Mouse (Mus musculus) stomach, postnatal 0 days (tissue): Measurements from ENCODE around the gene Fyn. TPM values are rescaled to one million over a fixed set of nuclear protein-coding genes. Genes with fewer than 3 reads are reported as not detected.

Experiments
- ATAC-seq: fragments of 200-750 bp; cut with Nextera tagmentation; 2 replicates; pipeline ENCODE4 v1.8.0; 2017; ENCODE audit not compliant: low FRiP score, low TSS enrichment
- DNase-seq: peaks from one replicate; pipeline ENCODE4 v3.0.0-alpha.2; 2016; ENCODE audit warnings: low spot score
- H3K27ac ChIP-seq: fragments of 300-500 bp; sonication (generic); replicated peaks from 2 replicates; pipeline ENCODE4 v1.5.1; 2014; ENCODE audit warnings: mild to moderate bottlenecking, control low read depth
- H3K27me3 ChIP-seq: fragments of 300-500 bp; sonication (generic); 2 replicates; pipeline ENCODE4 v1.6.1; 2014; ENCODE audit warnings: low read length; ENCODE audit not compliant: control insufficient read depth, insufficient read depth
- H3K36me3 ChIP-seq: fragments of 300-500 bp; sonication (generic); 2 replicates; pipeline ENCODE4 v1.6.1; 2014; ENCODE audit warnings: low read length, mixed read lengths; ENCODE audit not compliant: control insufficient read depth, insufficient read depth
- H3K4me1 ChIP-seq: fragments of 300-500 bp; sonication (generic); replicated peaks from 2 replicates; pipeline ENCODE4 v1.6.1; 2014; ENCODE audit warnings: antibody characterized with exemption; ENCODE audit not compliant: control insufficient read depth, insufficient read depth
- H3K4me2 ChIP-seq: fragments of 300-500 bp; sonication (generic); replicated peaks from 2 replicates; pipeline ENCODE4 v1.6.1; 2014; ENCODE audit warnings: low read depth, mild to moderate bottlenecking, control low read depth, moderate library complexity
- H3K4me3 ChIP-seq: fragments of 300-500 bp; sonication (generic); 2 replicates; pipeline ENCODE4 v1.5.1; 2014; ENCODE audit warnings: low read depth, low read length, control low read depth
- H3K9ac ChIP-seq: fragments of 300-500 bp; sonication (generic); 2 replicates; pipeline ENCODE4 v1.6.1; 2014; ENCODE audit warnings: mild to moderate bottlenecking, low read length, control low read depth, mixed read lengths
- H3K9me3 ChIP-seq: fragments of 300-500 bp; sonication (generic); 2 replicates; pipeline ENCODE4 v1.6.1; 2016; ENCODE audit warnings: low read length; ENCODE audit not compliant: control insufficient read depth
- CTCF ChIP-seq: IDR thresholded peaks from 2 replicates; pipeline ENCODE4 v1.5.1; 2016; ENCODE audit warnings: antibody characterized with exemption, low read depth, mild to moderate bottlenecking, moderate library complexity
- EP300 ChIP-seq: optimal IDR thresholded peaks from 2 replicates; pipeline ENCODE3; 2016; ENCODE audit warnings: antibody characterized with exemption
- whole genome bisulfite sequencing: fragments of 180-500 bp; shearing (Covaris S2); extraction: QIAGEN DNeasy Blood & Tissue Kit; methylation state at CpG from one replicate; pipeline ENCODE4 v1.1.7; 2014; 5-methylcytosine and 5-hydroxymethylcytosine counted together
- polyA plus RNA-seq: library from polyadenylated mRNA; unstranded; fragments of >200 nt; fragmentation: Nextera tagmentation; extraction: Ambion mirVana; gene quantifications from 2 replicates; pipeline ENCODE4 v1.2.1, GENCODE M21; 2015

Fyn gene
- polyA plus RNA-seq, 1 experiment from 2014 or later, result 12.5 TPM

DNA sequence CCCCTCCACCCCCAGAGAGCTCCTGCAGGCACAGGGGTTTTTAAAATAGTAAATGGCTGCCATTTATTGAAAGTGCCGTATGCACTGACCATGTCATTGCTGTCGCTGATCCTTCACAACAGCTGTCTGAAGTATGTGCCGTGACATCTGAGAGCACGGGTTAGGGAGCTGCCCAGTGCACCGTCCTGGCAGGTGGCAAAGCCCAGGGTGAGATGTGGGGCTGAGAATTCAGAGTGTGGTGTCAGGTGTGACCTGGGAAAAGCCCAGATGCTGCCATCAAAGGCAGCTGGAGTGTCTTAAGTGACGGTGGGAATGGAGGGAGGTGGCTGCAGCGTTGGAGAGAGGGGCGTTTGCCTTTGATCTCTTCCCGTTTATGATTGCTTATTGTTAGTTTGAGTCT, 148.7 kb downstream of the Fyn start:
- DNase-seq (no peak), ATAC-seq (no peak)
- no peak overlapping the region for H3K4me3 ChIP-seq
- no peaks in the 10 kb centered on the region for H3K27me3 ChIP-seq
- no peaks in the 10 kb centered on the region for H3K4me1 ChIP-seq
- H3K9ac ChIP-seq, result no peak overlapping the region
- H3K27ac ChIP-seq, result no peak overlapping the region
- no peak overlapping the region for H3K4me2 ChIP-seq
- TF ChIP-seq CTCF, result no peak
- TF ChIP-seq EP300, result no peak
- no peaks in the 10 kb centered on the region for H3K9me3 ChIP-seq
- H3K36me3 ChIP-seq, result no peaks in the 10 kb centered on the region
- WGBS, result 69% methylated on average over 9 of the region's 9 CpGs

DNA sequence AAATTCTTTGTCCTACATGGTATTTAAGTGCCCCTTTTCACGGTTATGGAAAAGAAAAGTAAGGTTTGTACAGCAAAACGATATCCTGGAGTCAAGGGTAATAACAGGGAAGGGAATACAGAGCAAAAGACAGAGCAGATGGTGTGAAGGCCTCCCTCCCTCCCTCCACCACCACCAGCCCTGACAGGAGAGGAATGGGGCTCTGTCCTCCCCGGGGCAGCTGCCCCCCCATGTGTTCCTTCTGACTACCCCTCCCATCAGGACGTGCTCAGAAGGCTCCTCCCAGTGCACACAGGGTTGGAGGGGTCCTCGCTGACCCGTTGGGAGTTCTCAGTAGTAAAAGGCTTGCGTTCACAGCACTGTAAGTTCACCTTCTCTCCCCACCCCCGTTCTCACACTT, 149.6 kb downstream of the Fyn start:
- no peak overlapping the region for H3K9ac ChIP-seq

DNA sequence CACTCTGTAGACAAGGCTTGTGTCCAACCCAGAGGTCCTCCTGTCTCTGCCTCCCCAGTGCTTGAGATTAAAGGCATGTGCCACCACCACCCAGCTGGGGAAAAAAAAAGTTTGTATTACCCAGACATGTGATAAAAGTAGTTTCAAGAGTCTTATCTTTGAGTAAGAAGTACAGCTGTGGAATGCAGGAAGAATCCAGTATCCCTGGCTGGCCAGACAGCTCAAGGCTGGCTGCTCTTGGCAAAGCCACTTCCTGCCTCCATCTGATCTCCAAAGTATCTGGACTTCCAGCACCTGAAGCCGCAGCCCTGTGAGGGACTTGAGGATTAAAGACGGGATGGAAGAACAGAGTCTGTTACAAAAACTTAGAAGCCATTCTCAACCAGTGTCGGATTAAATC, 150.2 kb downstream of the Fyn start:
- 76% methylated on average over 3 of the region's 3 CpGs for WGBS
- Histone ChIP-seq H3K9ac (no peak overlapping the region), H3K27me3 (no peaks in the 10 kb centered on the region), H3K27ac (no peak overlapping the region), H3K9me3 (no peaks in the 10 kb centered on the region), H3K36me3 (no peaks in the 10 kb centered on the region), H3K4me1 (no peaks in the 10 kb centered on the region), H3K4me2 (no peak overlapping the region), H3K4me3 (no peak overlapping the region)
- DNase-seq (no peak), ATAC-seq (no peak)
- TF ChIP-seq EP300 (no peak), CTCF (no peak)

More for the DNA sequence above, 149.6 kb downstream of the Fyn start:
- no peaks in the 10 kb centered on the region for H3K4me1 ChIP-seq
- H3K27ac ChIP-seq, result no peak overlapping the region
- no peaks in the 10 kb centered on the region for H3K27me3 ChIP-seq
- no peak overlapping the region for H3K4me2 ChIP-seq
- no peak for ATAC-seq
- DNase-seq, result no peak
- no peaks in the 10 kb centered on the region for H3K9me3 ChIP-seq
- WGBS, result 57% methylated on average over 8 of the region's 8 CpGs
- no peak overlapping the region for H3K4me3 ChIP-seq
- no peak for TF ChIP-seq CTCF
- no peak for TF ChIP-seq EP300
- H3K36me3 ChIP-seq, result no peaks in the 10 kb centered on the region

DNA sequence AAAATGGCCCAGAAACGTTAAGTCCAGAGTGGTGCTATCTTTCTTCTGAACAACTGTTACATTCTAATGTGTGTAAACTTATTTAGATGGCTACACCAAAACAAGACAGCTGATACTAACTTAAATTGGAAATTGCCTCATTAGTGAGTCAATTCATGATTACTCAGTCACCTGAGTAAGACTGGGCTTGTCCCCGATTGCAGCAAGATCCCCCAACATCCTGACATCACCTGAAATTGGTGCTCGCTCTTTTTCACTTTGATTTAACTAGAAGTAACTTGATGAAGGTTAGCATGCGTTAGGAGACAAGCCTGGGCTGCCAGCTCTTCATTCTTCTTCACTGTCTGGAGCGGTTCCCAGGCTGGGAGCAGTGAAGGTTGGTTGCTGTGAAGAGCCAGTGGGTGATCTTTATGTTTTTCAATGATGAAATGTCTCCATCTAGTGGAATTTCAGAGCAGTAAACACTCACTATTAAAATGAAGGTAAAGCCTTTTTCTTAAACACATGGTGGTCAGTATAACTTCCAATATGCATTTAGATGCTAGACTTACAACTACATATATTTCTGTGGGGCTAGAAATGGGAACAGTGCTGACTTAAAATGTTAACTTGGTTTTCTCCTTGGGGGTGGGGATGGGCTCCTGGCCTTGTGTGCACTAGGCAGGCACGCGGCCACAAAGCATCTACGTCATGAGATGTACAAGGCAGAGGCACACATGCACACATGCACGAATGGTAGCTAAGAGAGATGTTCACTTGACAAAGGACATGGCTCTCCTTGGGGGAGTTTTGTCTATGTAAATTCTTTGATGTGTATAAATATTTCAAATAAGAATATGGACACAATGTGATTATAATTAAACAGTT, 151.7 kb downstream of the Fyn start:
- TF ChIP-seq EP300, result no peak
- TF ChIP-seq CTCF, result peak; percentile 88
- H3K4me2 ChIP-seq, result no peak overlapping the region
- DNase-seq (no peak), ATAC-seq (peak; percentile 62)
- no peak overlapping the region for H3K9ac ChIP-seq
- H3K36me3 ChIP-seq, result no peaks in the 10 kb centered on the region
- WGBS, result 50% methylated on average over 9 of the region's 9 CpGs
- H3K27me3 ChIP-seq, result no peaks in the 10 kb centered on the region
- no peak overlapping the region for H3K4me3 ChIP-seq
- H3K4me1 ChIP-seq, result no peaks in the 10 kb centered on the region
- no peaks in the 10 kb centered on the region for H3K9me3 ChIP-seq
- no peak overlapping the region for H3K27ac ChIP-seq

DNA sequence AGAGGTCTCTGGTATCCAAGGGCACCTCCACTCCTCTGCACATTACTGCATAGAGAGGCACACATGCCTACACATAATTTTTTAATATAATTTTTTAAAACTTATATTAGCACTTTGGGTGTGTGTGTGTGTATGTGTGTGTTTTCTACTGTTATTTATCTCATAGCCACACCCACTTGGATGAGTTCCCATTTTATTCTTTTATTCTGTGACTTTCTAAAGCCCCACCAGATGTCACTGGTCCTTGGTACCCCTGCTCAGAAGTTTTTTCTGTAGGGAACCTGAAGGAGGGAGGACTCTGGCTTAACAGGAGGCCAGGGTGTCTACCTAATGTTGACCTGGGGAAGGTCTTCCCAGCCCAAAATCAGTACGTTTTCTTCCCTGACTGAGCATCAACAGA, 152.7 kb downstream of the Fyn start:
- WGBS, result 46% methylated on average over 1 of the region's 1 CpGs

DNA sequence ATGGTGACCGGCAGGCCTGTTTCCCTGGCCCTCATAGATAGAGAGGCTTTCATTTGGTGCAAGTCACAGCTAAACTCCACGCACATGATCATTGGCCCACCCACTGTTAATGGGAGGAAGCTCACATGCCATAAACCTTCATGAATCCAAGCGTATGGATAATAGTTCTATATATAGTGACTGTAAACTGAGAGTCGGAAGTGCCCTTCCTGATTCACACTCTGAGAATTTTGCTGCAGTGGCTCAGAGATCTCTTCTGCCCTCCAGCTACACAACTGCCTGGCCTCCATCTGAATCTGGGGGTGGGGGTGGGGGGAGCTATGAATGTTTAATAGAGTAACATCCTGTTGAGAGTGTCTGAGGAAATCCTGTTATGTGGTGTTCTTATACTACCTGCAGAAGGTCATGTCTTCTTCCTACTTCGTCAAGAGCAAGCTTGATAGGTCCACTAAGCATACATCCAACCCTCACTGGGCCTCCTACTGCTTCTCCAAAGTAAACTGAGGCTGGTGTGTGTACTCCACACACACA, 153.3 kb downstream of the Fyn start:
- ATAC-seq (no peak), DNase-seq (no peak)
- Histone ChIP-seq H3K27me3 (no peaks in the 10 kb centered on the region), H3K4me1 (no peaks in the 10 kb centered on the region), H3K27ac (no peak overlapping the region), H3K4me2 (no peak overlapping the region), H3K36me3 (no peaks in the 10 kb centered on the region), H3K9me3 (no peaks in the 10 kb centered on the region), H3K4me3 (no peak overlapping the region), H3K9ac (no peak overlapping the region)
- TF ChIP-seq CTCF (no peak), EP300 (no peak)
- 50% methylated on average over 5 of the region's 5 CpGs for WGBS

More for the DNA sequence above, 152.7 kb downstream of the Fyn start:
- DNase-seq (no peak), ATAC-seq (no peak)
- peak; percentile 16; the same call in 1 of the 2 replicates for TF ChIP-seq CTCF
- no peak for TF ChIP-seq EP300
- no peak overlapping the region for H3K27ac ChIP-seq
- no peak overlapping the region for H3K9ac ChIP-seq
- no peaks in the 10 kb centered on the region for H3K36me3 ChIP-seq
- no peaks in the 10 kb centered on the region for H3K4me1 ChIP-seq
- H3K4me3 ChIP-seq, result no peak overlapping the region
- H3K9me3 ChIP-seq, result no peaks in the 10 kb centered on the region
- no peak overlapping the region for H3K4me2 ChIP-seq
- H3K27me3 ChIP-seq, result no peaks in the 10 kb centered on the region
